Mouse (Mus musculus) liver, adult 2 months (tissue): Measurements from ENCODE around the gene Arhgap30.

Experiments
- CTCF ChIP-seq: fragments of 200-500 bp; IDR thresholded peaks from 2 replicates; pipeline ENCODE4 v1.5.1; 2011; ENCODE audit warnings: low read depth, low read length, control low read depth
- POLR2A ChIP-seq: fragments of 200-500 bp; IDR thresholded peaks from 2 replicates; pipeline ENCODE4 v1.6.1; 2011; ENCODE audit warnings: low read length, control low read depth; ENCODE audit not compliant: insufficient read depth; ENCODE audit errors: extremely low read depth

DNA sequence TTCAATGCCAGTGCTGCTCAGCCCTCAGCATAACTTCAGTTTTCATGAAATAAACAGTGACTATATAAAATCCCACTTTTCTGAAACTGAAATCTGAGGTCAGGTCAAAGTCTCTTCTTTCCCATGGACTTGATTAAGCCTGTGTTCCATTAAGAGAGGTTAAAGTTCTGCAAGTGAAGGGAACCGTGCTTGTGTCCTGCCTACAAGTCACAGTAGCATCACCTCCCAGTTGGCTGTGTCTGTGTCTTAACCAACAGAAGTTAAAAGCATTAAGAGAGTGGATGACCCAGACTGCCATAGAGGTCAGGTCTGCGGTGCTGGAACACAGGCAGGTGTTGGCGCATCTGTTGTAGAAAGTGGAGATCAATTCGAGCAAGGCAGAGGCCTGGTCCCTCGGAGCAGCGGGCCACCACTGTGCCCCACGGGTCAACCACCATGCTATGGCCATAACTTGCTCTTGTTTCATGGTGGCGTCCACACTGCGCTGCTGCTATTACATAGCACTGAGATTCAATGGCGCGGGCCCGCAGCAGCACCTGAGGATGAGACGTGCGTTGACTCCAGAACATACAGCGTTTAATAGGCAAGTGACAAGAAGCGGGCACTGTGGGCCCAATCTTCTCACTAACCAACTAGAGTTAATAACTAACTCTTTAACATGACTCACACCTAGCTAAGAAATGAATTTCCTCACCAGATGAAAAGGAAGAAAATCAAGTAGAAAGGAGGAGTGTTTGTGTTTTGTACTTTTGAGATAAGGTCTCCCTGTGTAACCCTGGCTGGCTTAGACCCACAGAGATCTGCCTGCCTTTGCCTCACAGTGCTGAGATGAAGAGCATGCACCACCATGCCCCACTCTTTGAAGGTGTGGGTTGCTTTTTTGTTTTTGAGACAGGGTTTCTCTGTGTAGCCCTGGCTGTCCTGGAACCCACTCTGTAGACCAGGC is 46.2 kb upstream of the Arhgap30 start:
- TF ChIP-seq CTCF (no peak), POLR2A (no peak)
